Mouse (Mus musculus) liver, embryonic 16.5 days (tissue): ENCODE results near the gene Txk. TPM values are rescaled to one million over a fixed set of nuclear protein-coding genes. Genes with fewer than 3 reads are reported as not detected.

ENCODE experiments used
- ATAC-seq: fragments of 200-750 bp; cut with Nextera tagmentation; 2 replicates; pipeline ENCODE4 v1.8.0; 2017; ENCODE audit warnings: low read depth, mild to moderate bottlenecking, moderate number of reproducible peaks, moderate library complexity
- H3K27ac ChIP-seq: fragments of 300-500 bp; sonication (generic); 2 replicates; pipeline ENCODE4 v1.5.1; 2014; ENCODE audit warnings: mild to moderate bottlenecking, low read length
- H3K27me3 ChIP-seq: fragments of 300-500 bp; sonication (generic); 2 replicates; pipeline ENCODE4 v1.6.1; 2014; ENCODE audit warnings: low read depth, low read length, mixed read lengths; ENCODE audit not compliant: control insufficient read depth, insufficient read depth
- H3K36me3 ChIP-seq: fragments of 300-500 bp; sonication (generic); 2 replicates; pipeline ENCODE4 v1.6.1; 2014; ENCODE audit warnings: mild to moderate bottlenecking; ENCODE audit not compliant: control insufficient read depth, insufficient read depth
- H3K4me1 ChIP-seq: fragments of 300-500 bp; sonication (generic); 2 replicates; pipeline ENCODE4 v1.6.1; 2014; ENCODE audit warnings: low read depth, low read length, mixed read lengths; ENCODE audit not compliant: control insufficient read depth
- H3K4me2 ChIP-seq: fragments of 300-500 bp; sonication (generic); 2 replicates; pipeline ENCODE4 v1.6.1; 2014; ENCODE audit warnings: low read depth, low read length, mixed read lengths
- H3K4me3 ChIP-seq: fragments of 300-500 bp; sonication (generic); 2 replicates; pipeline ENCODE4 v1.5.1; 2014; ENCODE audit warnings: low read depth, mild to moderate bottlenecking, low read length
- H3K9ac ChIP-seq: fragments of 300-500 bp; sonication (generic); 2 replicates; pipeline ENCODE4 v1.6.1; 2014; ENCODE audit warnings: low read depth, low read length
- H3K9me3 ChIP-seq: fragments of 300-500 bp; sonication (generic); replicated peaks from 2 replicates; pipeline ENCODE4 v1.6.1; 2016; ENCODE audit warnings: low read length; ENCODE audit not compliant: control insufficient read depth
- WGBS: fragments of 180-500 bp; shearing (Covaris S2); extraction: QIAGEN DNeasy Blood & Tissue Kit; methylation state at CpG from one replicate; pipeline ENCODE4 v1.1.7; 2014; ENCODE audit not compliant: insufficient replicate concordance; 5-methylcytosine and 5-hydroxymethylcytosine counted together
- polyA plus RNA-seq: library from polyadenylated mRNA; unstranded; fragments of >200 nt; fragmentation: Nextera tagmentation; extraction: Ambion mirVana; gene quantifications from 2 replicates; pipeline ENCODE4 v1.2.1, GENCODE M21; 2015

Txk gene
- polyA plus RNA-seq, 1 experiment from 2014 or later: 0.09 TPM

DNA sequence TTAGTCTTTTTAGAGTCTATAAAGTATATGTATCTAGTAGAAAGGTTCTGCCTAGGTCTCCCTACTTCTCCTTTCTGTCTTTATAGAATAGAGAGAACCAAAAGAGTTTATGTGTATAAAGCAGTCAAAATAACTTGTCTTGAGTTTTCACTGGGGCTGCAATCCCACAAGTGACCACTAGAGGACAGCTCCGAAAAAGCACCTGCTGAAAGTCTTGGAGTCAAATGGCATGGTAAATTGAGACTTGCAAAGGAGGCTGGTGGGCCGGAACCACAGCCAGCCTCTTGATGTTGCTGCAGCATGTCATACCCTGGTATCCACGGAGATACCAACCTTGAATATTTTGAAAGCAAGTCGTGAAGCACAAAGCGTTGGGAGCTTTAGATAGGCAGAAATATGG, 87.3 kb downstream of the Txk start:
- no peak for ATAC-seq
- no peak overlapping the region for H3K9ac ChIP-seq
- no peak overlapping the region for H3K27ac ChIP-seq
- peaks cover 5% of the 10 kb centered on the region for H3K4me1 ChIP-seq
- 24% methylated on average over 5 of the region's 5 CpGs for WGBS
- no peak overlapping the region for H3K4me2 ChIP-seq
- no peaks in the 10 kb centered on the region; the same call in 1 of the 2 replicates for H3K36me3 ChIP-seq
- no peak overlapping the region for H3K4me3 ChIP-seq
- H3K27me3 ChIP-seq: no peaks in the 10 kb centered on the region
- H3K9me3 ChIP-seq: no peaks in the 10 kb centered on the region

GRCm38 (mm10) chr5:72664854-72665253, 87.7 kb downstream of the Txk start:
- H3K27ac ChIP-seq: peak overlapping the region; percentile 67
- no peaks in the 10 kb centered on the region; the same call in 1 of the 2 replicates for H3K36me3 ChIP-seq
- H3K4me2 ChIP-seq: no peak overlapping the region
- no peaks in the 10 kb centered on the region for H3K27me3 ChIP-seq
- H3K4me1 ChIP-seq: peaks cover 5% of the 10 kb centered on the region
- H3K9me3 ChIP-seq: no peaks in the 10 kb centered on the region
- no peak overlapping the region for H3K9ac ChIP-seq
- WGBS: 29% methylated on average over 3 of the region's 3 CpGs
- no peak overlapping the region for H3K4me3 ChIP-seq
- peak; percentile 84 for ATAC-seq

- Histone ChIP-seq H3K36me3 (no peaks in the 10 kb centered on the region; the same call in 1 of the 2 replicates), H3K27ac (peak overlapping the region; percentile 67; the same call in 1 of the 2 replicates), H3K9ac (no peak overlapping the region), H3K9me3 (no peaks in the 10 kb centered on the region), H3K27me3 (no peaks in the 10 kb centered on the region), H3K4me3 (no peak overlapping the region), H3K4me1 (peaks cover 5% of the 10 kb centered on the region), H3K4me2 (no peak overlapping the region)
- 67% methylated on average over 5 of the region's 5 CpGs for WGBS
- ATAC-seq: no peak
Observed at GRCm38 (mm10) chr5:72664126-72664525, 88.5 kb downstream of the Txk start.

DNA sequence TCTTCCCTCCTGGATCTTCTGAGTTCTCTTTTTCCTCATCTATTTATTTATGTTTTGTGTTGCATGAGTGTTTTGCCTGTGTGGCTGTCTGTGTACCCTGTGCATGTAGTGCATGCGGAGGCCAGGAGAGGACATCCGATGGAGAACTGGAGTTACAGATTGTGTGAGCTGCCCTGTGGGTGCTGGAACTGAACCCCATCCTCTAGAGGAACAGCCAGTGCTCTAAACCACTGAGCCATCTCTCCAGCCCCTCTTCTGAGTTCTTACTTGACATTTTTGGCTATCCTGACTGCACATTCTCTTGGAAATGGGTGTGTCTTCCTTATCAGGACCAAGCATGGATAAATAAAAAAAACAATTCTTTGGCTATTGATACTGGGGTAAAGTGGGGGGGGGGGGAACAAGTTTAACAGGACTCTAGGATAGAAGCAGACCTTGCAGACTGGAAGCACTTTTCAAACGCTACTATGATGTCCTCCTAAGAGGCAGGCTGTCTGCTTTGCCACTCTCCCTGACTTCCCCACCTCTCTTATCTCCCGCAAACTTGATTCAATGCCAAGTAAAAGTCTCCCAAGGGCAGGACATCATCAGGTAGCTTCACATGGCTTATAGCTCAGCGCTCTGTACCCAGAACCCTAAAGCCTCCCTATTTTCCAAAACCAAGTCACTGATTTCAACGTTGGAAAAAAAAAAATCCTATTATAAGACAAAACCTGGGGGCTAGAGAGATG, 91.4 kb downstream of the Txk start:
- H3K27ac ChIP-seq: no peak overlapping the region
- H3K9ac ChIP-seq: no peak overlapping the region
- H3K36me3 ChIP-seq: no peaks in the 10 kb centered on the region; the same call in 1 of the 2 replicates
- H3K9me3 ChIP-seq: no peaks in the 10 kb centered on the region
- H3K4me3 ChIP-seq: no peak overlapping the region
- WGBS: 49% methylated on average over 6 of the region's 6 CpGs
- peaks cover 5% of the 10 kb centered on the region for H3K4me1 ChIP-seq
- no peak overlapping the region for H3K4me2 ChIP-seq
- ATAC-seq: no peak; the same call in 1 of the 2 replicates
- H3K27me3 ChIP-seq: no peaks in the 10 kb centered on the region

GRCm38 (mm10) chr5:72658375-72658774, 94.2 kb downstream of the Txk start:
- Histone ChIP-seq H3K4me2 (no peak overlapping the region), H3K27me3 (no peaks in the 10 kb centered on the region), H3K36me3 (no peaks in the 10 kb centered on the region; the same call in 1 of the 2 replicates), H3K27ac (no peak overlapping the region), H3K9me3 (no peaks in the 10 kb centered on the region), H3K9ac (no peak overlapping the region), H3K4me1 (peaks cover 5% of the 10 kb centered on the region), H3K4me3 (no peak overlapping the region)
- ATAC-seq: no peak
- whole genome bisulfite sequencing: 68% methylated on average over 13 of the region's 13 CpGs

DNA sequence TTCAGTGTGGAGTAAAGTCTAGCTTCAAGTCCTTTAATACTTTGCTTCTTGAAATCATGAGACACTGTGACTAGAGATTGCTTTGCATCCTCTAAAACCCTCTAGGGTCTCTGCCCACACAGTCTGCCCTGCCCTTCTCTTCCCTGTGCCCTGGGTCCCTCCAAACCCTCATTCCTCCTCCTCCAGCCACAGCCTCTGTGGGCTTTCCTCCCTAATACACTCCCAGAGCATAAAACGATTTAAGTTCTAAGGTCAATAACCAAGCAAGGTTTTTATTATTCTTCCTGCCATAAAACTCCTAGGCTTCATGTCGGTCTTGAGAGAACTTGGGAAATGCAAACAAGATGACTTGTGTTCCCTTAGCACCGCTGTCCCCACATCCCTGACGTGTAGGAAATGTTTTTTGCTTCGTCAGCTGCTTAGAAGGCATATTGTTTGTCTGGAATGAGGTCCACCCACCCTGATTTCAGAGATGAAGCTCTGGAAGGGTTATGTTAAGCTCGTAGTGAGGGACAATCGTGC, 96.2 kb downstream of the Txk start:
- no peak overlapping the region for H3K4me3 ChIP-seq
- H3K36me3 ChIP-seq: no peaks in the 10 kb centered on the region; the same call in 1 of the 2 replicates
- no peaks in the 10 kb centered on the region for H3K27me3 ChIP-seq
- WGBS: 29% methylated on average over 7 of the region's 7 CpGs
- ATAC-seq: no peak
- H3K4me2 ChIP-seq: no peak overlapping the region
- no peak overlapping the region for H3K27ac ChIP-seq
- no peak overlapping the region for H3K9ac ChIP-seq
- peaks cover 8% of the 10 kb centered on the region for H3K4me1 ChIP-seq
- H3K9me3 ChIP-seq: no peaks in the 10 kb centered on the region

- H3K4me1 ChIP-seq: peaks cover 3% of the 10 kb centered on the region; the same call in 1 of the 2 replicates
- H3K4me3 ChIP-seq: no peak overlapping the region
- no peaks in the 10 kb centered on the region for H3K27me3 ChIP-seq
- 52% methylated on average over 10 of the region's 10 CpGs for WGBS
- no peak overlapping the region; the same call in 1 of the 2 replicates for H3K4me2 ChIP-seq
- no peaks in the 10 kb centered on the region for H3K9me3 ChIP-seq
- peak overlapping the region; percentile 81 for H3K27ac ChIP-seq
- H3K36me3 ChIP-seq: no peaks in the 10 kb centered on the region
- no peak overlapping the region for H3K9ac ChIP-seq
- peak; percentile 83 for ATAC-seq
Observed at GRCm38 (mm10) chr5:72653068-72653674, 99.4 kb downstream of the Txk start.

DNA sequence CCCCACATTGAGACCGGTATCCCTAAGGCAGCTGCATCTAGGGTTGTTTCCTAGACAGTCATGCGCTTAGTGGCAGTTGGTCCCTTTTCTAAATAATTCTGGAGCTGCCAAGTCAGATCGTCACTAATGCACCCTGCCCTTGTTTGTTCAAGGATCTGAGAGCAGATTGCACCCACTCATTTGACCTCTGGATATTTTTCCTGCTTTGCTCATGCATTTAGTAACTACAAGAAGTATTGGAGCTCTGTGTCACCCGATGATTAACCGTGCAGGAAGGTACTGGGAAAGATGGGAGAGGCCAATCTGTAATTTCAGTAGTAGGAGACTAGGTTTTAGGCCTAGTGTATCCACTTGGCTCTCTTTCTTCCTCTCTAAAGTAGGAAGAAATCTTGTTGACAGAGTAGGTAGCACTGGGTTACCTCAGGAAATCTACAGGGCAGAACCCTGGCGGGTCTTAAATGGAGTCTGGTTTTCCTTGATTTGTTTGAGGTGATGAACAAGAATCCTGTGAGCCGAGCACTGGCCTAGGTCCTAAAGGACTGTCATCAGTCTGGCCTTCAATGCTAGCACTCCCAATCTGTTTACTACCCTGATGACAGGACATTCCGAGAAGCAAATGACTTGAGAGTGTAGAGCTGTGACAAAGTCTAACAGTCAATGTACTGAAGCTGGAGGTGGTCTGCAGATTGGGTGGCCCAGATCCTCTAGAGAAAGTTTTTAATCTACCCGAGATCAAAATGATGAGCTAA, 103.4 kb downstream of the Txk start:
- H3K4me1 ChIP-seq: peaks cover 4% of the 10 kb centered on the region; the same call in 1 of the 2 replicates
- H3K27me3 ChIP-seq: no peaks in the 10 kb centered on the region
- ATAC-seq: peak; percentile 62
- H3K9ac ChIP-seq: no peak overlapping the region; the same call in 1 of the 2 replicates
- 63% methylated on average over 9 of the region's 9 CpGs for WGBS
- peak overlapping the region; percentile 76 for H3K4me2 ChIP-seq
- H3K27ac ChIP-seq: peak overlapping the region; percentile 78
- H3K4me3 ChIP-seq: peak overlapping the region; percentile 62; the same call in 1 of the 2 replicates
- H3K36me3 ChIP-seq: no peaks in the 10 kb centered on the region
- no peaks in the 10 kb centered on the region for H3K9me3 ChIP-seq
